Mouse (Mus musculus): ENCODE results near the gene Rai1. TPM values are rescaled to one million over a fixed set of nuclear protein-coding genes. Genes with fewer than 3 reads are reported as not detected.

Gene Rai1
- total RNA-seq, 2 experiments from 2014 or later = 32.6 to 33.1 TPM

GRCm38 (mm10) chr11:60208712-60209111 is 103.9 kb downstream of the Rai1 start:
- DNase-seq = no peak
- intact Hi-C loops (cut with DNase I) = no loop called here

DNA sequence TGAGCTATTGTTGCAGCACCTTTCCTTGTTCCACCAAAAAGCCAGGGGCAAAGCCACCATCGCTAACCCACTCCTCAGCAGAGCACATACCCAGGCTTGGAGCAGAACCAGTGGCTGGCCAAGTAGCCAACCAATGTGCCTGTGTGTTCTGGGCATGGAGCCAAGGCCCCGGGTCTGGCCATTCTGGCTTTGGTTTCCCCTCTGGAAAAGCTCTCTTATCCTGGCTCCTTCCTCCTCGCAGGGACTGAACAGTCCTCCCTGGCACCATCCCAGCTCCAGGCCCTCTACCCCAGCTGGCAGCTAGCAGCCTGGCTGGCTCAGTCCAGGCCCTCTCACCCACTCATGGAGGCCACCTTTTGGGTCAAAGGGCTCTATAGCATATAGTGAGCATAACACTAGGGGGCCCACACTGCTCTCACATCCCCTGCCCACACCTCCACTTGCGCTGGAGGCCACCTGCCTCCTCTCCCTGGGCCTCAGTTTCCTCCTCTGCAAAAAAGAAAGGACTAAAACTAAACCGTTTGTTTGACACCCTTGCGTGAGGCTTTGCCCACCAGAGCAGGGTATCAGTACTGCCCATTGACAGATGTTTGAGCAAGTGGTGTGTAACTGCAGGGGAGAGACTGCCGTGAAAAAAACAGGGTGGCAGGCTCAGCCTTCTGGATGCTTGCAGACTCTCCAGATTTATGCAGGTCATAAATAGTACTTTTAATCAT is 104.6 kb downstream of the Rai1 start:
- intact Hi-C loops (cut with DNase I) = no loop called here
- peak; percentile 78 to 85 for DNase-seq

DNA sequence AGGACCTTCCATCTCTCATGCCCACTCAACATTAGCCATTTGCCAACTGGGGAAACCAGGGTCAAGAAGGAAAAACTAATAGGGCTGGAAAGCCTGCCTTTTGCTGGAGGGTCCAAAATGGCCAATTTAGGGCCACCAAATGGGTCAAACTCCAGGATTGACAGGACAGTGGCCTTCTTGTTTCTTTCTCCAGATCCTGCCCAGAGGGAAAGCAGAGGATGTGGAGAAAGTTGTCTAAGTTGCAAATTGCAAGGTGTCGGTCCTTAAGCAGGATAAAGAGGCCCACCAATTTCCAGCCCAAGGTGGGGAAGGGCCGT is 105.1 kb downstream of the Rai1 start:
- intact Hi-C loops (cut with DNase I) = no loop called here
- no peak for DNase-seq

DNA sequence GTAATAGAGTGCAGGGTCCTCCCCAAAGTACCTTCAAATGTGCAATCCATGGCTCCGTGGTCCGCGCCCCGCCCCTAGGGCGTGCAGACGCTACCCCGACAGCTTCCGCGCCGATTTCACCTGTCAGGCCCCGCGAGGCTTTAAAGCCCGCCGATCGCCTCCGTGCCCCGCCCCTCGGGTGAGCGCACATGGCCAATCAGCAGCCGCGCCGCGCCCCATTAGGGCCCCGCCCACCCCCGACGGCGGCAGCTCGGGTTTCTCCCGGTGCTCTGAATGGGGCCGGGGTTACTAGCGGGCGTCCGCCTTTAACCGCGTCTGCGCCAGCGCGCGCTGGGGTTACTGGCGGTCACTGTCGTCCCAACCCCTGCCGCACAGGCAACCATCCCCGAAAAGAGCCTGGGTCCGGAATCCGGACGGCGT is 105.5 kb downstream of the Rai1 start:
- peak; percentile 95 to 96 for DNase-seq
- intact Hi-C loops (cut with DNase I) = no loop called here

DNA sequence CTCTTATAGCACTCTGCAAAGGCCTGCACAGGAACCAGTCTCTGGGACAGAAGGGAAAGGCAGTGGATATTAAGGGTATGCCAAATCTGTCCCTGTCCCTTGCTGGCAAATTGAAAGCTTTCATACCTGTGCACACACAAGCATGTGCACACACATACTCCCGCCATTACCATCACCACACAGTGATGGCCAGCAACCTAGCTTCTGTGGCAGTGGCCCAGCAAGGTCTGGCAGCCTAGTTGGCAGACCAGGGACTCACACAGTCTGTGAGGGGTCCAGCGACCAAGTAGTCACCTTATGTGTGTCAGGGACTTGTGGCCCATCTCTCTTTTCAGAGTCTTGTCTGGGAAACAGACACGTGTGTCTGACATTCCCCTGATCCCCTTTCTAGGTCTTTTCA is 106.3 kb downstream of the Rai1 start:
- intact Hi-C loops (cut with DNase I) = no loop called here
- DNase-seq = no peak

GRCm38 (mm10) chr11:60211761-60212160 is 106.9 kb downstream of the Rai1 start:
- intact Hi-C loops (cut with DNase I) = no loop called here

GRCm38 (mm10) chr11:60213266-60213665 is 108.5 kb downstream of the Rai1 start:
- no peak for DNase-seq
- intact Hi-C loops (cut with DNase I) = no loop called here

More at GRCm38 (mm10) chr11:60211761-60212160, 106.9 kb downstream of the Rai1 start:
- no peak for DNase-seq

DNA sequence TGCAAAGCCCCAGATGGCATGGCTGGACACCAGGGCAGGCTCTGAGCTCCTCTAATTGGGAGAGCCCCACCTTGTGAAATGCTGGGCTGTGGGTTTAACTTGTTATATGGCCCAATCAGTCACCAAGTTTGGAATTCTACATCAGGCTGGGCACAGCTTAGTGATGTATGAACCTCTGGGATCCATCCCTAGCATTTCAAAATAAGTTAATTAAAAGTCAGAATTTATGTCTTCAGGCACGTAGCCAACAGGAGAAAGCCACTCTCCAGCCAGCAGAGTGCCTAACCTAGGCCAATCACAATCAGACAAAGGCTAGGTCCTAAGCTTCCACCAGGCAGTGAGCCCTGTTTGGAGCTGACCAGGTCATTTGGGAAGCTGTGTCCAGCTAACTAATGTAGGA is 111.9 kb downstream of the Rai1 start:
- DNase-seq = no peak
- intact Hi-C loops (cut with DNase I) = no loop called here

GRCm38 (mm10) chr11:60217467-60217866 is 112.7 kb downstream of the Rai1 start:
- no peak for DNase-seq
- intact Hi-C loops (cut with DNase I) = no loop called here

GRCm38 (mm10) chr11:60219609-60220008 is 114.8 kb downstream of the Rai1 start:
- no peak for DNase-seq
- intact Hi-C loops (cut with DNase I) = no loop called here

- DNase-seq = peak; percentile 94 to 96
- intact Hi-C loops (cut with DNase I) = no loop called here
Observed at GRCm38 (mm10) chr11:60220291-60220804, 115.5 kb downstream of the Rai1 start.

GRCm38 (mm10) chr11:60221425-60221824 is 116.6 kb downstream of the Rai1 start:
- DNase-seq = no peak
- intact Hi-C loops (cut with DNase I) = no loop called here

- DNase-seq = no peak
Observed at GRCm38 (mm10) chr11:60222085-60222468, 117.3 kb downstream of the Rai1 start.

GRCm38 (mm10) chr11:60222469-60223236 is 117.8 kb downstream of the Rai1 start, which contains the start of gene Srebf1:
Gene Srebf1, minus strand, starts transcription at chr11:60222581.
- intact Hi-C loops (cut with DNase I) = no loop called here
- peak; percentile 81 to 90 for DNase-seq

More at GRCm38 (mm10) chr11:60222085-60222468, 117.3 kb downstream of the Rai1 start:
- intact Hi-C loops (cut with DNase I) = no loop called here

DNA sequence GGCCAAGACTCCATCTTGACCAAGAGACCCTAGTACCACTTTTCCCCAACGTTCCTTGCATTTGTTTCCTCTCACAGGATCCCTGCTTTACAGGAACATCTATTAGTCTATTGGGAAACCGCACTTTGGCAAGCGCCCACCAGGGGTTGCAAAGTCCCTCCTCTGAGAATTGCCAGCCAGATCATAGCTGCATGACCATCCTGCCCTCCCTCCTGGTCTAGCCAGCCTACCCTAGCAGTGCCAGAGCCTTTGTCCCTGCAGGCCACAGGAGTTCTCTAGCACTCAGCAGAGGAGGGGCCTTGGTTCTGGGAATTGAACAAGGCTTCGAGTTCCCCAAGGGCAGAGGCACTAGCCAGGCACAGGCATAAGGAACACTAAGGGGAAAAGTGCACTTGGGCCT is 119.9 kb downstream of the Rai1 start:
- no peak for DNase-seq
- intact Hi-C loops (cut with DNase I) = no loop called here

DNA sequence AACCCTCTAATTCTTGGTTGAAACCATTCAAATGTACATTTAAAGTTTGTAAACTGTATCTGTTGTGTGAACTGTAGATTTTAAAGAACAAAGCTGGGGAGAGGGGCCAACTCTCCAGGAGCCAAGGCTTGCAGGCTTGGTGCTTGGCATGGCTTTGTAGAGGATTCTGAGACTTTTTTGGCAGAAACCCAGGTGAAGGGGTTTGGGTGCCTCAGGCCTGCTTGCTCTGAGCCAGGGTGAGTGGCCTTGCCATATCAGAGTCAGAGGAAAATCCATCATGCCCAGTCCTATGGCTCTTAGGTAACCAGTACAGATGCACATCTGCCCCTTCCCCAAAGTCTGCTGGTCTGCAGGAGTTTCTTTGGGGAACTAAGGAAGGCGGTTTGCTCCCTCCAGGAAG is 121.1 kb downstream of the Rai1 start:
- no peak for DNase-seq
- intact Hi-C loops (cut with DNase I) = no loop called here

DNA sequence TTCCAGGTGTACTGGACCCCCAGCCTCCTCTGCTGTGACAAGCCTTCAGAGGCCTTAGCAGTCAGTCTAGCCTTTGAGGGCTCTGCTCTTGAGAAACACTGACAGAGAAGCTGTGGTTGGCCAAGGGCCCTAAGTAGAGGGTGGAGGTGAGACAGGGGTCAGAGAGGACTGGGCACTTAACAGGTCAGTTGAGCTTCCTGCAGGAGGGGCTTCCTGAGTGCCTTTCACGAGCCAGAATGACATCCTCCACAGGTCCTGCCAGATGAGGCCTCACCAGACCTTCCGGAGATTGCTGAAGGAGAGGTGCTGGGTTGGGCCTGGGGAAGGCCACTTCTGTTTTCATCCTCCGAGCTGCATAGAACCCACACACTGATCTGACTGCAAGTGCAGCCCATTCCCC is 123.7 kb downstream of the Rai1 start:
- intact Hi-C loops (cut with DNase I) = no loop called here

DNA sequence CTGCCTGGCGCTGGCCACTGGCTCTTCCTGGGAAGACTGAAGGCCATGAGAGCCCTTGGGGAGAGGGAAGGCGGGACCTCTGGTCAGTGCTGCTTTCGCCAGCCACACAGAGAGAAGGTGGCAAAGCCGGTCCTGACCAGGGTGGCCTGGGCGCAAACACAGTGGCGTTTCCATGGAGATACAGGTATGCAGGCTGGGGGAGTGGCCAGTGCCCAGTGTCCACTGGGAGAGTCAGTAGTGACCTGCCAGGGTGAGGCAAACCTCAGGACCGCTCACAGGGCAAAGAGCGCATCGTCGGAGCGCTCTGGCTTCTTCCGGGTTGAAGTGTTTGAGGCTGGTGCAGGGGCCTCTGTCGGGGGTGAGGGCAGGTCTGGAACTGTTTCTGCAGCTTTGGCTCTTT is 125.0 kb downstream of the Rai1 start:
- intact Hi-C loops (cut with DNase I) = no loop called here
- DNase-seq = no peak

More for the DNA sequence above, 123.7 kb downstream of the Rai1 start:
- DNase-seq = no peak

DNA sequence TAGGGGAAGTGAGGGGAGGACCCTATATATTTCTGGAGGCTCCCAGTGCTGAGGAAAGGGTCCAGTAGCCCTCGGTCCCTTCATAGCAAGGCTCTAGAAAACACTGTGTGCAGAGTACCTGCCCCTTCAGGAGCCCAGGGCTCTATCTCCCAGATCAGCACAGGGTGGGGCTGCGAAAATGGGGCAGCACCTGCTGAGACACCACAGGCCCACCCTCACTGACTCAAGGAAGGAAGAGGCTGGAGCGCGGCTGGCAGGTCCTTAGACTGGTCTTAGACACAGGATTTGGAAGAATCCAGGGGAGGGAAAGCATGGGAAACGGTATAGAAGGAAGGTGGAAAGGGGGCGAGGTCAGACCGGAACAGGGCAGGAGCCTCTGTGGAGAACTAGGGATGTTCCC is 125.7 kb downstream of the Rai1 start:
- intact Hi-C loops (cut with DNase I) = no loop called here

DNA sequence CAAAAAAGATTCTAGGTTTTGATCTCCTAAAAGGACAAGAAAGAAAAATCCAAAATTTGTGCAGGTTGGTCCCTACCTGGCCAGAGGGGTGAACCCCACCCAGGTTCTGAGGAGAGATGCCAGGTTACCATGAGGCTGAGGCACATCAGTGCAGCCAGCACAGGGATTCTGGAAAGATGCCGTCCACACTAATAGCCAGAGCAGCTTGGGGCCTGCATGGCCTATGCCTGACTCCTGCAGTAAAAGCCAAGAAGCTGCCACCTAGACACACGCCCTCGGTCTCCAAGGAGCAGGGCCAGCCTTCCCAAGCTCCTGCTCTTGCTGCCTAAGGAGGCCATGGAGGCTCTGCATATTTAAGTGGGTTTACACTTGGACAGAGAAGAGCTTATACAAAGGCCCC is 126.5 kb downstream of the Rai1 start:
- intact Hi-C loops (cut with DNase I) = no loop called here
- no peak for DNase-seq

More for the DNA sequence above, 125.7 kb downstream of the Rai1 start:
- DNase-seq = no peak

GRCm38 (mm10) chr11:60231951-60232350 is 127.1 kb downstream of the Rai1 start:
- intact Hi-C loops (cut with DNase I) = no loop called here
- DNase-seq = no peak

Data from heart, postnatal 14 days (tissue).